Mouse (Mus musculus): Measurements from ENCODE around the gene Foxn2. TPM values are rescaled to one million over a fixed set of nuclear protein-coding genes. Genes with fewer than 3 reads are reported as not detected.

The Foxn2 gene
- total RNA-seq (2023): 60.7 TPM

DNA sequence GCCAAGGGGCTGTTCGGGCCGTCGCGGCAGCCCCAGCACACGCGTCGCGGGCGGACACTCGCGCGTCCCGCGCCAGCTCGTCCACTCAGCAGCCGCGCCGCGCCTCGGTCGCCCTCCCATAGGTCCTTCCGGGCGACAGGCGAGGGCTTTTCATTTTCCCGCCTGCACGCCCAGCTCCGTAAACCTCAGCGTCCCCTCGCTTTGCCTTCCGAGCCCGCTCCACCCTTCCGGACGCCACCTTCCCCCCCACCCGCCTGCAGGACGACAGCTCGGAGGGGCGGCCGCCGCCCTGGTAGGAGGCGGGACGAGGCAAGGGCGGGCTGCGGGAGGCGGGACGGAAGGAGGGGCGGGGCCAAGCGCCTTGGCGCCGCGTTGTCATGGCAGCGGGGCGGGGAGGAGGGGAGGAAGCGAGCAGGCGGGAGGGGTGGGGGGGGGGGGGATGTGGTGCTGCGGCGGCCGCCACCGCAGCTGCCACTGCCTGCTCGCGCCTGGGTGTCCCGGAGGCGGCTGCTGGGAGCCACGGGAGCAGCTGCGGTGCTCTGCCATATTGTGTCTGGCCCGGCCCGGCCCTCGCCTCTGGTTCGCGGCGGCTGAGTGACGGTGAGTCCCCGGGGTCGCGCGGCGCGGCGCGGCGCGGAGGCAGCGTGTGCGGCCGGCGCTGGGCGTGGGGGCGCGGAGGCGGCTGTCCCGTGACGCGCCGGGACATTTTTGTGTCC lies at the start of gene Foxn2:
Gene Foxn2, plus strand, starts transcription at position 427 of the 716 bp plus-strand sequence.

DNA sequence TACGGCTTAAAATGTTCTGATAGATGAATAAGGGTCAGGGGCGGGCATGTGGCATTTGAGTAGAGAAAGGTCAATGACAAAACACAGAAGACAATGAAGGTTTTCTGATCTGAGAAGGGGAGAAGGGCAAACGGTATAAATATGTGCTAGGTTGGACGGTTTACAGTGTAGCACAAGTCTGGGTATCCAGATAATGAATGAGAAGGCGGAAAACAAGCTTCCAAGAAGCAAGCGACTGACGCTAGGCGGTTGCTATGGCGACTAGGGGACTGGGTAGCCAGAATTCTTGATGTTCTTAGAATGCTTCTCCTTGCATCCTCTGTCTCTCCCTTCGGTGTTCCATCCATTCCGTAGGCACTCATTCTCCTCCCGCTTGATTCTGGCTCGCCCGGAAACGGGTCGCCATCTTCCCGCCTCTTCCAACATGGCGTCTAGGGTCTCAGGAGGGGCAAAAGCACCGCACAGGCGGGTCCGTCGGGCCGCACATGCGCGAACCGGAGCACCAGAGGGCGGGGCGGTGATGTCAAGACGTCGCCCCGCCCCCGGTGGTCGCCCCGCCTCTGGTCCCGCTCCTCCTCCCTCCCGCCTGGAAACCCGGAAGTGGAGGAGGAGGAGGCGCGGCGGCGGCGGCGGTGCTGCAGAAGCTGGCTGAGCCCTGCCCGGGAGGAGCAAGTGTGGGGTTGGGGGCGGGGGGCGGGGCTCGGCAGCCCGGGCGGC lies 89.2 kb downstream of the Foxn2 start, which contains the start of gene Ppp1r21:
Gene Ppp1r21, plus strand, starts transcription at position 600 of the 717 bp plus-strand sequence.

Other genes with a start within 250 kb of the Foxn2 start
- 68.3 TPM for gene Ppp1r21, start 89.4 kb downstream of the Foxn2 start, total RNA-seq (2023)
- 2.4 TPM for gene Ston1, start 157.0 kb downstream of the Foxn2 start, total RNA-seq (2023)
- not detected for gene Gtf2a1l, start 227.9 kb downstream of the Foxn2 start, total RNA-seq (2023)

Measured in CD4-positive naive resting alpha-beta T cell, adult 57 days (primary cell).